In genomic region chr1:88465722-88466121, GRCm38 (mm10) we compare ENCODE assay signal across 10 mouse cellular contexts. TPM values are rescaled to one million over a fixed set of nuclear protein-coding genes. Genes with fewer than 3 reads are reported as not detected.
DNase-seq lines count a peak whose midpoint lies in the region; ATAC-seq and TF ChIP-seq lines count a peak whose summit lies in the region.
"Had no signal": no experiment of that assay in that cellular context is flagged by ENCODE, and none has a peak within 500 bp of the region (broad histone marks: within the 10 kb centered on the region; RNA-seq: fewer than 3 reads in every experiment).

No protein-coding gene starts in this region.

- H3K36me3 ChIP-seq in heart, adult 2 months (ENCODE audit: control insufficient read depth, insufficient read depth, low read length) = no peaks in the 10 kb centered on the region
- H3K36me3 ChIP-seq in spleen, adult 2 months (ENCODE audit: control insufficient read depth, insufficient read depth, low read length) = no peaks in the 10 kb centered on the region
- H3K36me3 ChIP-seq in intestine, embryonic 15.5 days = no peaks in the 10 kb centered on the region

- no peak for TF ChIP-seq EP300 in heart, adult 2 months (IDR thresholded peaks at IDR 0.05; ENCODE audit: insufficient read depth, low read depth, low read length)

- peak; percentile 67 for TF ChIP-seq CTCF in heart, adult 2 months (IDR thresholded peaks at IDR 0.05)
- TF ChIP-seq CTCF in spleen, adult 2 months (IDR thresholded peaks at IDR 0.05; ENCODE audit: extremely low read depth, insufficient read depth, insufficient read length, insufficient replicate concordance) = 0 out of 2 replicates have a peak, but pooled peaks have one; percentile 9

- no peak overlapping the region for H3K4me2 ChIP-seq in intestine, embryonic 15.5 days (replicated peaks)

- no peaks in the 10 kb centered on the region for H3K9me3 ChIP-seq in intestine, embryonic 15.5 days

- no peak overlapping the region for H3K4me3 ChIP-seq in heart, adult 2 months
- no peak overlapping the region for H3K4me3 ChIP-seq in spleen, adult 2 months (ENCODE audit: extremely low read depth, insufficient read depth, insufficient read length)
- H3K4me3 ChIP-seq in intestine, embryonic 15.5 days (replicated peaks) = no peak overlapping the region

- no peak for DNase-seq in heart, adult 2 months
- DNase-seq in heart, postnatal 36 days = no peak
- DNase-seq in spleen, adult 2 months (ENCODE audit: low read depth in 1 of 2, low spot score in 2 of 2) = no peak
- no peak for DNase-seq in spleen, postnatal 10 days (ENCODE audit: low spot score in 2 of 2)
- peak; percentile 32 for DNase-seq in thymus, postnatal 25 days
- DNase-seq in urinary bladder, postnatal 25 days (ENCODE audit: low spot score) = no peak
- DNase-seq in ovary, adult 18-20 months (ENCODE audit: low spot score) = no peak

- 77% methylated on average over 4 of the region's 4 CpGs for WGBS in heart, adult 2 months
- WGBS in spleen, adult 2 months = 64% methylated on average over 4 of the region's 4 CpGs
- 60% methylated on average over 4 of the region's 4 CpGs for WGBS in intestine, embryonic 15.5 days

- H3K4me1 ChIP-seq in heart, adult 2 months (ENCODE audit: control insufficient read depth, insufficient read depth, low read length) = no peaks in the 10 kb centered on the region; the same call in 1 of the 2 replicates
- no peaks in the 10 kb centered on the region for H3K4me1 ChIP-seq in spleen, adult 2 months (ENCODE audit: control insufficient read depth, insufficient read depth, insufficient read length)
- 0 out of 2 replicates have a peak, but pooled peaks cover 3% of the 10 kb centered on the region for H3K4me1 ChIP-seq in intestine, embryonic 15.5 days (replicated peaks)

- no peaks in the 10 kb centered on the region for H3K27me3 ChIP-seq in heart, adult 2 months (ENCODE audit: control insufficient read depth, insufficient read depth, low read length)
- no peaks in the 10 kb centered on the region for H3K27me3 ChIP-seq in spleen, adult 2 months (ENCODE audit: control insufficient read depth, insufficient read depth, low read length)
- no peaks in the 10 kb centered on the region for H3K27me3 ChIP-seq in intestine, embryonic 15.5 days (replicated peaks)

- no peak for TF ChIP-seq POLR2A in heart, adult 2 months (IDR thresholded peaks at IDR 0.05; ENCODE audit: insufficient read depth, low read depth, low read length)
- TF ChIP-seq POLR2A in spleen, adult 2 months (IDR thresholded peaks at IDR 0.05; ENCODE audit: low read depth, low read length) = no peak

- H3K9ac ChIP-seq in heart, adult 2 months (ENCODE audit: low read depth, low read length) = no peak overlapping the region
- no peak overlapping the region for H3K9ac ChIP-seq in intestine, embryonic 15.5 days

- H3K79me2 ChIP-seq in heart, adult 2 months (replicated peaks; ENCODE audit: control insufficient read depth, insufficient read depth, low read length) = no peaks in the 10 kb centered on the region

- no peak overlapping the region for H3K27ac ChIP-seq in heart, adult 2 months
- H3K27ac ChIP-seq in spleen, adult 2 months (ENCODE audit: insufficient read depth, low read length) = no peak overlapping the region
- H3K27ac ChIP-seq in intestine, embryonic 15.5 days = no peak overlapping the region

- ATAC-seq in intestine, embryonic 15.5 days = peak; percentile 55; the same call in 1 of the 2 replicates

- intact Hi-C loops in heart, adult 2 months (cut with DNase I) = loop anchor here (5.0 kb wide), 1 partner anchor 97 kb away; no protein-coding TSS in a partner anchor
- intact Hi-C loops in heart, postnatal 36 days (cut with DNase I) = loop anchor here (2.0 to 5.0 kb wide), 2 partner anchors 167 to 239 kb away; no protein-coding TSS in a partner anchor

RNA-seq across cellular contexts. Expression of gene Glrp1, which starts 44.1 kb away (rescaled TPM):
- total RNA-seq in heart, adult 2 months (2021) = under 1 TPM in 1 of 2 experiments, not detected in 1; 0.16 TPM
- 0.08 TPM in 1 of 2 replicates, not detected in the other for polyA plus RNA-seq in heart, adult 2 months (2012; rRNA removed)
- not detected for total RNA-seq in heart, postnatal 36 days (2021)
- polyA plus RNA-seq in spleen, adult 2 months (2012; rRNA removed) = not detected in 2 replicates
- not detected in 2 replicates for polyA plus RNA-seq in intestine, embryonic 15.5 days (2015; fragmentation: Nextera tagmentation; extraction: Ambion mirVana)
- total RNA-seq: adrenal gland, postnatal 36 days had no signal

RNA-seq across cellular contexts. Expression of gene Spp2, which starts 59.0 kb away (rescaled TPM):
- not detected for total RNA-seq in heart, adult 2 months (2021)
- not detected in 2 replicates for polyA plus RNA-seq in heart, adult 2 months (2012; rRNA removed)
- total RNA-seq in heart, postnatal 36 days (2021) = not detected
- polyA plus RNA-seq in spleen, adult 2 months (2012; rRNA removed) = 0.37 TPM in 1 of 2 replicates, not detected in the other
- 9.5 and 11.6 TPM in 2 replicates for polyA plus RNA-seq in intestine, embryonic 15.5 days (2015; fragmentation: Nextera tagmentation; extraction: Ambion mirVana)
- total RNA-seq: adrenal gland, postnatal 36 days had no signal
- polyA plus RNA-seq: gonadal fat pad, adult 2 months had no signal
